Mouse (Mus musculus) spleen, adult 2 months (tissue): Measurements from ENCODE around the gene Usp2.

Source experiments
- CTCF ChIP-seq: fragments of 200-500 bp; IDR thresholded peaks from 2 replicates; pipeline ENCODE4 v1.5.1; 2011; ENCODE audit warnings: mild to moderate bottlenecking, inconsistent platforms; ENCODE audit not compliant: insufficient read depth, insufficient read length, insufficient replicate concordance; ENCODE audit errors: extremely low read depth
- POLR2A ChIP-seq: fragments of 200-500 bp; IDR thresholded peaks from 2 replicates; pipeline ENCODE4 v1.6.1; 2011; ENCODE audit warnings: low read depth, low read length, inconsistent platforms

DNA sequence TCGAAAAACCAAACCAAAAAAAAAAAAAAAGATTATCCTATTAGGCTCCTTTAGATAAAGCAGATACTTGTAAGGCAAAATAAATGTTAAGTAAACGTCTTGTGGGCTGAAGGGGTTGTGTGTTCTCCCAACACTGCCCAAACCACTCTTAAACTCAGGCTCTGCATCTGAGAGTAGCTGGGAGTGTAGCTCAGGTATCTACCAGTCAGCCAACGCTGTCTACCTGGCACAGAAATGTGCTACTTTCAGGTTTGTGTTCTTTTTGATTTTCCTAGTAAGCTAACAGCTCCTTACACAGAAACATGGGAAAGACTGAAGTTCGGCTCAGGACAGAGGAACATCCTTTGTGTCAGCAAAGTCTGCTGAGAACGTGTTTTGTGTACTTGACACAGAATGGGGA, 65.4 kb downstream of the Usp2 start:
- TF ChIP-seq CTCF (no peak), POLR2A (no peak)
